Mouse (Mus musculus): ENCODE measurements around the gene Tmem189.
A peak's percentile ranks its signal among the peaks of the same experiment; 100 is the strongest.

Gene Tmem189

GRCm38 (mm10) chr2:167679902-167680430 is 9.7 kb downstream of the Tmem189 start:
- peak; percentile 63 for DNase-seq (ENCODE audit: low spot score)

- no peak for DNase-seq (ENCODE audit: low spot score)
Measured at GRCm38 (mm10) chr2:167678600-167678999, 11.0 kb downstream of the Tmem189 start.

GRCm38 (mm10) chr2:167675120-167675909 is 14.3 kb downstream of the Tmem189 start:
- DNase-seq (ENCODE audit: low spot score): no peak

- DNase-seq (ENCODE audit: low spot score): no peak
Measured at GRCm38 (mm10) chr2:167672212-167672685, 17.4 kb downstream of the Tmem189 start.

- no peak for DNase-seq (ENCODE audit: low spot score)
Measured at GRCm38 (mm10) chr2:167671101-167671633, 18.5 kb downstream of the Tmem189 start.

- DNase-seq (ENCODE audit: low spot score): no peak
Measured at GRCm38 (mm10) chr2:167669398-167669797, 20.2 kb downstream of the Tmem189 start.

GRCm38 (mm10) chr2:167668426-167668825 is 21.2 kb downstream of the Tmem189 start:
- no peak for DNase-seq (ENCODE audit: low spot score)

- DNase-seq (ENCODE audit: low spot score): no peak
Measured at GRCm38 (mm10) chr2:167665972-167666713, 23.5 kb downstream of the Tmem189 start.

GRCm38 (mm10) chr2:167662713-167663112 is 26.9 kb downstream of the Tmem189 start:
- no peak for DNase-seq (ENCODE audit: low spot score)

- DNase-seq (ENCODE audit: low spot score): peak; percentile 81
Measured at GRCm38 (mm10) chr2:167661270-167662203, 28.1 kb downstream of the Tmem189 start, which contains the start of gene Gm20431. Gm20431 (minus strand) TSS chr2:167661496.

GRCm38 (mm10) chr2:167660611-167660971 is 29.0 kb downstream of the Tmem189 start:
- no peak for DNase-seq (ENCODE audit: low spot score)

GRCm38 (mm10) chr2:167659847-167660610 is 29.6 kb downstream of the Tmem189 start:
- no peak for DNase-seq (ENCODE audit: low spot score)

GRCm38 (mm10) chr2:167659177-167659846 is 30.3 kb downstream of the Tmem189 start:
- DNase-seq (ENCODE audit: low spot score): no peak

GRCm38 (mm10) chr2:167658712-167659111 is 30.9 kb downstream of the Tmem189 start:
- DNase-seq (ENCODE audit: low spot score): no peak

GRCm38 (mm10) chr2:167657973-167658372 is 31.6 kb downstream of the Tmem189 start:
- no peak for DNase-seq (ENCODE audit: low spot score)

- no peak for DNase-seq (ENCODE audit: low spot score)
Measured at GRCm38 (mm10) chr2:167656629-167657478, 32.8 kb downstream of the Tmem189 start.

GRCm38 (mm10) chr2:167654911-167655600 is 34.6 kb downstream of the Tmem189 start:
- DNase-seq (ENCODE audit: low spot score): no peak

GRCm38 (mm10) chr2:167652694-167653093 is 36.9 kb downstream of the Tmem189 start:
- DNase-seq (ENCODE audit: low spot score): no peak

- no peak for DNase-seq (ENCODE audit: low spot score)
Measured at GRCm38 (mm10) chr2:167651622-167652021, 38.0 kb downstream of the Tmem189 start.

All from ovary, postnatal 10 days (tissue).